Mouse (Mus musculus) stomach, embryonic 16.5 days (tissue): Measurements from ENCODE around the gene Tfap2e. TPM values are rescaled to one million over a fixed set of nuclear protein-coding genes. Genes with fewer than 3 reads are reported as not detected.

Source experiments
- ATAC-seq: fragments of 200-750 bp; cut with Nextera tagmentation; 2 replicates; pipeline ENCODE4 v1.8.0; 2017; ENCODE audit warnings: moderate number of reproducible peaks, moderate TSS enrichment; ENCODE audit not compliant: insufficient read depth, low FRiP score
- H3K27ac ChIP-seq: fragments of 300-500 bp; sonication (generic); 2 replicates; pipeline ENCODE4 v1.5.1; 2014; ENCODE audit warnings: low read length
- H3K27me3 ChIP-seq: fragments of 300-500 bp; sonication (generic); 2 replicates; pipeline ENCODE4 v1.6.1; 2014; ENCODE audit warnings: low read length, control low read depth, mixed read lengths; ENCODE audit not compliant: control insufficient read depth, insufficient read depth
- H3K36me3 ChIP-seq: fragments of 300-500 bp; sonication (generic); 2 replicates; pipeline ENCODE4 v1.6.1; 2014; ENCODE audit warnings: low read length; ENCODE audit not compliant: control insufficient read depth, insufficient read depth
- H3K4me1 ChIP-seq: fragments of 300-500 bp; sonication (generic); 2 replicates; pipeline ENCODE4 v1.6.1; 2014; ENCODE audit warnings: low read length, control low read depth, mixed read lengths; ENCODE audit not compliant: control insufficient read depth, insufficient read depth
- H3K4me2 ChIP-seq: fragments of 300-500 bp; sonication (generic); 2 replicates; pipeline ENCODE4 v1.6.1; 2014; ENCODE audit warnings: low read depth, low read length, mixed read lengths
- H3K4me3 ChIP-seq: fragments of 300-500 bp; sonication (generic); replicated peaks from 2 replicates; pipeline ENCODE4 v1.5.1; 2014; ENCODE audit warnings: mild to moderate bottlenecking, low read length
- H3K9ac ChIP-seq: fragments of 300-500 bp; sonication (generic); 2 replicates; pipeline ENCODE4 v1.6.1; 2014; ENCODE audit warnings: low read length
- H3K9me3 ChIP-seq: fragments of 300-500 bp; sonication (generic); replicated peaks from 2 replicates; pipeline ENCODE4 v1.6.1; 2016; ENCODE audit warnings: low read length, control low read depth; ENCODE audit not compliant: control insufficient read depth
- WGBS: fragments of 180-500 bp; shearing (Covaris S2); extraction: QIAGEN DNeasy Blood & Tissue Kit; methylation state at CpG from one replicate; pipeline ENCODE4 v1.1.7; 2014; 5-methylcytosine and 5-hydroxymethylcytosine counted together
- polyA plus RNA-seq: library from polyadenylated mRNA; unstranded; fragments of >200 nt; fragmentation: Nextera tagmentation; extraction: Ambion mirVana; gene quantifications from 2 replicates; pipeline ENCODE4 v1.2.1, GENCODE M21; 2015

The Tfap2e gene
- polyA plus RNA-seq, 1 experiment from 2014 or later, result not detected

DNA sequence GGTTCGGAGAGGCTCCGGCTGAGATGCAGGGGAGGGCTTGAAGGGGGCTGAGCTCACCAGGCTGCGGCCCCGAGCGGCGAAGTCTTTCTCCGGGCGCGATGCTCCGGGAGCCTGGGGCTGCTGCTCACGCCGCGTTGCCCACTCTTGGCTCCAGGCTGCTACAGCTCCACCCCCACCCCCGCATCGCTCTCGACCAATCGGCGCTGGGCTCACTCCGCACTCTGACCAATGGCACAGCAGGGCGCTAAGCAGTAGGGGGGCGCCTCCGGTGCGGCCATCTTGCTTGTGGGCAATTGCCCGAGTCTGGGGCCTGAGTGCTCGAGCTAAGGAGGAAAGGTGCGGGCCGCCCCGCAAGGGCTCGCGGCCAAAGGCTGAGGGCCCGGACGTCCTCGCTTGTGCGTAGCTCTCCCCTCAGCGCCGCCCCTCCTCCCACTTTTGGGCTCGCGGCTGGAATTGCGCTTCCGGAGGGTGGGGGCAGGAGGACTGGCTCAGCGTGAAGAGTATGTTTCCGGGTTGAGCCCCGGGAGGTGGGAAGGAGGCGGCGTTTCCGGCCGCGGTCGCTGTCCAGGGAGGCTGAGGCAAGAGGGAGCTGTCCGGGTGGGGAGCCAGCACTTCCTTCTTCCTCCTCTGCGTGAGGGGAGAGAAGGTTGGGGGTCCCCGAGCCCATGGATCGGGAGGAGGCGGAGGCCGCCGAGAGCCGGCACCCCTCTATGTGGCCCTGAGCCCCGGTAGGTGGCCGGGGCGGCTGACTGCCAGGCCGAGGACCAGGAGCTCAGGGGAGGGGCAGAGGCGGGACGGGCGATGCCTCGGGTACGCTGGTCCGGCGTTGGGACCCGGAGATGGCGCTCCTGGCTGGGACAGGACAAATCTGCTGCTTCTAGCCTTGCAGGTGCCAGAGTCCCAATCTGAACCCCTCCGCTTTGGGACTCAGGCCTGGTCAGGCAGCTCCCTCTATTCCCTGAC lies 17.5 kb upstream of the Tfap2e start, which contains the start of the genes Ncdn and AU040320:
Ncdn (minus strand) TSS at position 171 of the 963 bp plus-strand sequence.
AU040320 (plus strand) TSS at position 277 of the 963 bp plus-strand sequence.
- peak within 1 kb of the TSS; percentile 98 for H3K27ac ChIP-seq
- peak within 1 kb of the TSS; percentile 100 for H3K4me2 ChIP-seq
- peaks cover 24% of the 10 kb centered on the region for H3K4me1 ChIP-seq
- no peaks in the 10 kb centered on the region for H3K9me3 ChIP-seq
- peaks cover 7% of the 10 kb centered on the region; the same call in 1 of the 2 replicates for H3K36me3 ChIP-seq
- WGBS, result under 1% methylated on average over 71 of the region's 71 CpGs
- H3K27me3 ChIP-seq, result no peaks in the 10 kb centered on the region
- peak within 1 kb of the TSS; percentile 93 for H3K9ac ChIP-seq
- H3K4me3 ChIP-seq, result peak within 1 kb of the TSS; percentile 97
- ATAC-seq, result peak; percentile 99

- Histone ChIP-seq H3K4me3 (peak overlapping the region; percentile 97), H3K4me1 (peaks cover 24% of the 10 kb centered on the region), H3K27ac (peak overlapping the region; percentile 74), H3K36me3 (peaks cover 11% of the 10 kb centered on the region; the same call in 1 of the 2 replicates), H3K27me3 (no peaks in the 10 kb centered on the region), H3K9me3 (no peaks in the 10 kb centered on the region), H3K4me2 (peak overlapping the region; percentile 100), H3K9ac (peak overlapping the region; percentile 93)
- no peak for ATAC-seq
- under 1% methylated on average over 23 of the region's 23 CpGs for WGBS
Measured at GRCm38 (mm10) chr4:126752608-126753141, 16.6 kb upstream of the Tfap2e start.

- no peak for ATAC-seq
- H3K27ac ChIP-seq, result no peak overlapping the region
- 8% methylated on average over 13 of the region's 13 CpGs for WGBS
- peak overlapping the region; percentile 100 for H3K4me2 ChIP-seq
- H3K9me3 ChIP-seq, result no peaks in the 10 kb centered on the region
- peaks cover 11% of the 10 kb centered on the region; the same call in 1 of the 2 replicates for H3K36me3 ChIP-seq
- H3K27me3 ChIP-seq, result no peaks in the 10 kb centered on the region
- peak overlapping the region; percentile 97 for H3K4me3 ChIP-seq
- peaks cover 24% of the 10 kb centered on the region for H3K4me1 ChIP-seq
- H3K9ac ChIP-seq, result peak overlapping the region; percentile 93
Measured at GRCm38 (mm10) chr4:126752024-126752607, 16.1 kb upstream of the Tfap2e start.

DNA sequence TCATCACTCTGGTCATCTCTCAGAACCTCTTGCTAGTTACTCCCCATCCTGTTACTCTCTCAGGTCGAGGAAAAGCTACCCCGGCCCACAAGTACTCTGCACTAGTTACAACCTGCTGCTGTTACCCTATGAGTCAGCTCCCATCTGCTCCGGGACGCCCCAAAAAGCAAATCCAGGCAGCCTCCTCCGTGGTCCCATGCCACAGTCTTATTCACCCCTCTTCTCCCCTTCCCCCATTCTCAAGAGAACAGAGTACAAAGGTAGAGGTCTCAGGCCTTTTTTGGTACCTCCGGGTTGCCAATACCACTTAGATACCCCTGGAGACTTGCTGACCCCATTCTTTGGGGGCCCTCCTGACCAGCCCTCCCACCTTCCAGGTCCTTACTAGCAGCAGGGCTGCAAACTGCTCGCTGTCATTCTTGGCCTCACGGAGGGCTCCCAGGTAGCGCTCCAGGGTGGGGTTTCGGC lies 15.6 kb upstream of the Tfap2e start:
- Histone ChIP-seq H3K9ac (0 out of 2 replicates have a peak overlapping the region, but pooled peaks have one; percentile 16), H3K4me1 (peaks cover 24% of the 10 kb centered on the region), H3K4me2 (peak overlapping the region; percentile 100), H3K36me3 (peaks cover 7% of the 10 kb centered on the region; the same call in 1 of the 2 replicates), H3K9me3 (no peaks in the 10 kb centered on the region), H3K4me3 (peak overlapping the region; percentile 97; the same call in 1 of the 2 replicates), H3K27me3 (no peaks in the 10 kb centered on the region), H3K27ac (no peak overlapping the region)
- no peak for ATAC-seq
- WGBS, result 66% methylated on average over 10 of the region's 10 CpGs

DNA sequence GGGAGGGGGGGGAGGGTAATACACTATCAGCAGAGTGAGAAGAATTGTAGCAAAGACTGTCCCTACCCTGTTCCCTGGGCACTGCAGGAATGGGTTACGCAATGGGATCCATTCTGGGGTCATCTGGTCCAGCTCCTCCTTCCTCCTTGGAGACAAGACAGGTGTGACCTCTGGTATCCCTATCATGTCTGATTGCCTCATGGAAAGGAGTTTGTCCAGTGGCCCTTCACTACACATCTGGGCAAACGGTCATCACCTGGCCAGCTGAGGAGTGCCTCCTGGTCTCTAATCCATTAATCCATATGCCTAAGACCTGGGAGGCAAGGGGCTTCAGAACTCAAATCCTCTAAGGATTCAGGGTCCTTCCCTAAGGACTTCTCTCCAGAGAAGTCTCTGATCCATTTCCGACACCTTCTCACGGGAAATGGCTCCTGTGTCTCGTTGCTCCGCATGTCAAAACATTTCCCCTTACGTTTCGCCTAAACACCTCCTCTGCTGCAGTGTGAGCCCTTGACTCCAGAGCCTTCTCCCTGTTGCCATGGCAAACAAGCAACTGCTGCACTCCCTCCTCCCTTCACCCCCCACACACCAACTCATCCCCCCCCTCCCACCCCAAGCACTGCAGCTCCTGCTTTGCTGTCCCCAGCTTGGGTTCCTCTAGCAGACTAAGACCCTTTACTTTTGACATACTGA lies 15.0 kb upstream of the Tfap2e start:
- H3K4me1 ChIP-seq, result peaks cover 24% of the 10 kb centered on the region
- no peak overlapping the region for H3K4me3 ChIP-seq
- H3K27ac ChIP-seq, result no peak overlapping the region
- H3K27me3 ChIP-seq, result no peaks in the 10 kb centered on the region
- no peak overlapping the region for H3K9ac ChIP-seq
- H3K9me3 ChIP-seq, result no peaks in the 10 kb centered on the region
- ATAC-seq, result no peak
- H3K36me3 ChIP-seq, result peaks cover 7% of the 10 kb centered on the region; the same call in 1 of the 2 replicates
- no peak overlapping the region for H3K4me2 ChIP-seq
- 74% methylated on average over 8 of the region's 8 CpGs for WGBS

- no peak overlapping the region for H3K4me3 ChIP-seq
- WGBS, result 78% methylated on average over 26 of the region's 26 CpGs
Measured at GRCm38 (mm10) chr4:126750046-126750683, 14.1 kb upstream of the Tfap2e start.

GRCm38 (mm10) chr4:126749553-126749952 lies 13.5 kb upstream of the Tfap2e start:
- Histone ChIP-seq H3K4me1 (peaks cover 21% of the 10 kb centered on the region), H3K36me3 (peaks cover 7% of the 10 kb centered on the region; the same call in 1 of the 2 replicates), H3K4me2 (no peak overlapping the region), H3K27me3 (no peaks in the 10 kb centered on the region), H3K9me3 (no peaks in the 10 kb centered on the region), H3K27ac (no peak overlapping the region), H3K4me3 (no peak overlapping the region), H3K9ac (peak overlapping the region; percentile 26; the same call in 1 of the 2 replicates)
- WGBS, result 85% methylated on average over 11 of the region's 11 CpGs
- ATAC-seq, result no peak

More at GRCm38 (mm10) chr4:126750046-126750683, 14.1 kb upstream of the Tfap2e start:
- no peaks in the 10 kb centered on the region for H3K9me3 ChIP-seq
- peaks cover 7% of the 10 kb centered on the region; the same call in 1 of the 2 replicates for H3K36me3 ChIP-seq
- H3K4me1 ChIP-seq, result peaks cover 24% of the 10 kb centered on the region
- no peak overlapping the region; the same call in 1 of the 2 replicates for H3K9ac ChIP-seq
- no peaks in the 10 kb centered on the region for H3K27me3 ChIP-seq
- no peak overlapping the region for H3K27ac ChIP-seq
- no peak for ATAC-seq
- no peak overlapping the region for H3K4me2 ChIP-seq

GRCm38 (mm10) chr4:126748381-126748780 lies 12.3 kb upstream of the Tfap2e start:
- no peak overlapping the region for H3K4me2 ChIP-seq
- H3K4me1 ChIP-seq, result peaks cover 18% of the 10 kb centered on the region
- H3K27ac ChIP-seq, result no peak overlapping the region
- peaks cover 7% of the 10 kb centered on the region; the same call in 1 of the 2 replicates for H3K36me3 ChIP-seq
- no peaks in the 10 kb centered on the region for H3K9me3 ChIP-seq
- WGBS, result 94% methylated on average over 8 of the region's 8 CpGs
- no peak for ATAC-seq
- H3K4me3 ChIP-seq, result no peak overlapping the region
- no peak overlapping the region for H3K9ac ChIP-seq
- no peaks in the 10 kb centered on the region for H3K27me3 ChIP-seq
